Mouse (Mus musculus) heart, postnatal 0 days (tissue): ENCODE measurements around the gene Pnmal2.
"Not testable (repeated sequence)": the region's sequence is repeated elsewhere in the genome, so short reads cannot be mapped to it uniquely, and the experiment has no call there.

Experiments used
- CTCF ChIP-seq: IDR thresholded peaks from 2 replicates; pipeline ENCODE4 v1.5.1; 2016; ENCODE audit warnings: antibody characterized with exemption, control low read depth, low read depth
- EP300 ChIP-seq: IDR thresholded peaks from 2 replicates; pipeline ENCODE4 v1.6.1; 2016; ENCODE audit warnings: antibody characterized with exemption, low read depth

- not testable (repeated sequence) for TF ChIP-seq CTCF, EP300
These were observed 9.3 kb downstream of the Pnmal2 start for GRCm38 (mm10) chr7:16953776-16954175.
